Mouse (Mus musculus): ENCODE data around the gene Arl1.

GRCm38 (mm10) chr10:88717756-88718025 is 13.0 kb upstream of the Arl1 start:
- no peak for TF ChIP-seq CTCF (IDR thresholded peaks at IDR 0.05; ENCODE audit: borderline replicate concordance, insufficient read depth, low read length)
- no peak for TF ChIP-seq POLR2A (IDR thresholded peaks at IDR 0.05; ENCODE audit: low read depth, low read length)

All from embryonic fibroblast, embryonic 13.5 days (primary cell).